ENCODE assay signal across 13 mouse cellular contexts in genomic region chr2:60441875-60442274, GRCm38 (mm10). TPM values are rescaled to one million over a fixed set of nuclear protein-coding genes. Genes with fewer than 3 reads are reported as not detected.
DNase-seq lines count a peak whose midpoint lies in the region; ATAC-seq and TF ChIP-seq lines count a peak whose summit lies in the region.
"Had no signal": no experiment of that assay in that cellular context is flagged by ENCODE, and none has a peak within 500 bp of the region (broad histone marks: within the 10 kb centered on the region; RNA-seq: fewer than 3 reads in every experiment).

No protein-coding gene starts in this region.

- no peaks in the 10 kb centered on the region for H3K4me1 ChIP-seq in cerebellum, adult 2 months (ENCODE audit: control insufficient read depth, insufficient read depth, low read length)
- no peaks in the 10 kb centered on the region for H3K4me1 ChIP-seq in cortical plate, adult 2 months (ENCODE audit: control insufficient read depth, insufficient read depth, low read length)

- 49% methylated on average over 3 of the region's 3 CpGs for WGBS in cerebellum, adult 2 months

- 0 out of 2 replicates have a peak, but pooled peaks have one; percentile 3 for TF ChIP-seq CTCF in cerebellum, adult 2 months (IDR thresholded peaks at IDR 0.05; ENCODE audit: borderline replicate concordance, insufficient read depth, low read depth, low read length)
- TF ChIP-seq CTCF in cortical plate, adult 2 months (IDR thresholded peaks at IDR 0.05; ENCODE audit: extremely low read depth, insufficient read depth, low read length): peak; percentile 31; the same call in 1 of the 2 replicates

- no peak for TF ChIP-seq POLR2A in cerebellum, adult 2 months (IDR thresholded peaks at IDR 0.05; ENCODE audit: borderline replicate concordance, insufficient read depth, low read length)
- no peak for TF ChIP-seq POLR2A in cortical plate, adult 2 months (IDR thresholded peaks at IDR 0.05; ENCODE audit: extremely low read depth, insufficient read depth, low read length)

- no peak for ATAC-seq in CD4-positive, CD25-positive, alpha-beta regulatory T cell, adult 4 months
- ATAC-seq: activated CD4-positive, CD25-positive, alpha-beta regulatory T cell, adult 4 months had no signal

- DNase-seq in cerebellum, adult 2 months: no peak
- DNase-seq in cerebellum, adult 9-11 months: no peak
- DNase-seq in kidney, postnatal 10 days: peak; percentile 12
- DNase-seq in kidney, adult 11 months: no peak
- DNase-seq in 3T3-L1 (ENCODE audit: low read depth, low spot score): peak; percentile 10
- DNase-seq in spleen, postnatal 14 days (ENCODE audit: low spot score in 2 of 2): no peak
- DNase-seq: cerebellum, adult 11-12 months; heart, adult 18-20 months; kidney, adult 2 months had no signal

- no peak overlapping the region for H3K27ac ChIP-seq in cerebellum, adult 2 months (ENCODE audit: insufficient read depth, low read length)
- H3K27ac ChIP-seq in cortical plate, adult 2 months (ENCODE audit: insufficient read depth, low read length): no peak overlapping the region
- H3K27ac ChIP-seq: macrophage had no signal

- H3K27me3 ChIP-seq in cerebellum, adult 2 months (ENCODE audit: control insufficient read depth, insufficient read depth, low read length): no peaks in the 10 kb centered on the region

- no peak overlapping the region for H3K4me3 ChIP-seq in cerebellum, adult 2 months (replicated peaks; ENCODE audit: insufficient read depth, low read depth, low read length)
- H3K4me3 ChIP-seq in cortical plate, adult 2 months (ENCODE audit: insufficient read depth, low read length): no peak overlapping the region

RNA-seq across cellular contexts. Expression of gene Ly75, which starts 58.8 kb away (rescaled TPM):
- 0.76 and 0.92 TPM in 2 replicates for polyA plus RNA-seq in cerebellum, adult 2 months (2012; rRNA removed)
- polyA plus RNA-seq in cortical plate, adult 2 months (2012; rRNA removed): 0.79 and 1.1 TPM in 2 replicates
- polyA plus RNA-seq in CD4-positive, CD25-positive, alpha-beta regulatory T cell, adult 4 months (2017; shearing (Covaris generic)): 10 to 100 TPM; 13.2 to 14.7 TPM

Comparison
In these comparisons a context has a peak if more than half of its experiments do, and no peak if none do; other contexts are left out.
1. DNase-seq: peak in kidney, postnatal 10 days (single experiment) and 3T3-L1 (single experiment); none in cerebellum, adult 2 months (0 of 2), cerebellum, adult 9-11 months (single experiment), kidney, adult 11 months (single experiment) and spleen, postnatal 14 days (0 of 2).